Mouse (Mus musculus) E14TG2a.4 (cell line): ENCODE results near the gene Col16a1.

Experiments
- CTCF ChIP-seq: conservative IDR thresholded peaks from 2 replicates; pipeline ENCODE4 v1.5.1; 2014; ENCODE audit warnings: low read length
- POU5F1 ChIP-seq: IDR thresholded peaks from 2 replicates; pipeline ENCODE4 v1.6.1; 2014; ENCODE audit warnings: low read length, borderline replicate concordance

DNA sequence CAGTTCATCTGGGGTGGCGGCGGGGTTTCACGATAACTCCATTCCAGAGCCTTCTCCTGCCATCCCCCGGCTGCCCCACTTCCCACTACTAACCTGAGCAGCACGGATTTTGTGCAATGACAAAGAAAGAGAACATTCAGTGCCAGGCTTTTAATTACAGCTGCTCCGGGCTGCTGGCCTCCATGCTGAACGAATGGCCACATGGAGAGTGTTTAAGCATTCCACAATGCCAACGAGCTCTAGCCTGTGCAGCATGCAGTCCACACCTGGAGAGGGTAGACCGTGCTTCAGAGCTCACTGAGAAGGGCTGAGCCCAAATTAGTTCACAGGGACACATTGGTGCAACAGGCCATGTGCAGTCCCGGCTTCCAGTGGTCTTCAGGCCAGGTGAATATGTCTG is 82.4 kb downstream of the Col16a1 start:
- TF ChIP-seq CTCF (no peak), POU5F1 (no peak)
